Mouse (Mus musculus) heart, embryonic 15.5 days (tissue): ENCODE data around the gene Tnnt2. TPM values are rescaled to one million over a fixed set of nuclear protein-coding genes. Genes with fewer than 3 reads are reported as not detected.
A peak's percentile ranks its signal among the peaks of the same experiment; 100 is the strongest.

Source experiments
- ATAC-seq: fragments of 200-750 bp; cut with Nextera tagmentation; replicated peaks from 2 replicates; pipeline ENCODE4 v1.8.0; 2017; ENCODE audit warnings: low read depth, moderate TSS enrichment; ENCODE audit not compliant: insufficient number of reproducible peaks, insufficient read depth, low FRiP score
- H3K27ac ChIP-seq: fragments of 300-500 bp; sonication (generic); 2 replicates; pipeline ENCODE4 v1.5.1; 2015; ENCODE audit warnings: mild to moderate bottlenecking, inconsistent platforms
- H3K27me3 ChIP-seq: fragments of 300-500 bp; sonication (generic); 2 replicates; pipeline ENCODE4 v1.6.1; 2015; ENCODE audit warnings: inconsistent platforms
- H3K36me3 ChIP-seq: fragments of 300-500 bp; sonication (generic); 2 replicates; pipeline ENCODE4 v1.6.1; 2015; ENCODE audit warnings: mild to moderate bottlenecking, inconsistent platforms
- H3K4me1 ChIP-seq: fragments of 300-500 bp; sonication (generic); replicated peaks from 2 replicates; pipeline ENCODE4 v1.6.1; 2015; ENCODE audit warnings: inconsistent platforms
- H3K4me2 ChIP-seq: fragments of 300-500 bp; sonication (generic); 2 replicates; pipeline ENCODE4 v1.6.1; 2015; ENCODE audit warnings: inconsistent platforms, mild to moderate bottlenecking, moderate library complexity
- H3K4me3 ChIP-seq: fragments of 300-500 bp; sonication (generic); 2 replicates; pipeline ENCODE4 v1.5.1; 2015; ENCODE audit warnings: mild to moderate bottlenecking, inconsistent platforms
- H3K9ac ChIP-seq: fragments of 300-500 bp; sonication (generic); 2 replicates; pipeline ENCODE4 v1.6.1; 2015; ENCODE audit warnings: mild to moderate bottlenecking, inconsistent platforms
- H3K9me3 ChIP-seq: fragments of 300-500 bp; sonication (generic); replicated peaks from 2 replicates; pipeline ENCODE4 v1.6.1; 2016; ENCODE audit warnings: inconsistent platforms
- WGBS: fragments of 180-500 bp; shearing (Covaris S2); methylation state at CpG from one replicate; pipeline ENCODE4 v1.1.7; 2015; ENCODE audit warnings: mixed read lengths; 5-methylcytosine and 5-hydroxymethylcytosine counted together
- polyA plus RNA-seq: library from polyadenylated mRNA; unstranded; fragments of >200 nt; fragmentation: Nextera tagmentation; extraction: Ambion mirVana; gene quantifications from 2 replicates; pipeline ENCODE4 v1.2.1, GENCODE M21; 2015

The Tnnt2 gene
- polyA plus RNA-seq, 1 experiment from 2014 or later: 9,283 TPM

GRCm38 (mm10) chr1:135820071-135820470 lies 16.1 kb upstream of the Tnnt2 start:
- no peak overlapping the region for H3K4me2 ChIP-seq
- peaks cover 36% of the 10 kb centered on the region for H3K27me3 ChIP-seq
- no peak overlapping the region for H3K9ac ChIP-seq
- no peak overlapping the region for H3K27ac ChIP-seq
- H3K4me1 ChIP-seq: peaks cover 17% of the 10 kb centered on the region
- no peaks in the 10 kb centered on the region for H3K9me3 ChIP-seq
- 85% methylated on average over 10 of the region's 10 CpGs for WGBS
- no peak for ATAC-seq
- H3K4me3 ChIP-seq: no peak overlapping the region
- H3K36me3 ChIP-seq: no peaks in the 10 kb centered on the region

GRCm38 (mm10) chr1:135820736-135821364 lies 15.3 kb upstream of the Tnnt2 start:
- WGBS: 86% methylated on average over 16 of the region's 16 CpGs
- H3K27ac ChIP-seq: no peak overlapping the region
- ATAC-seq: no peak
- H3K36me3 ChIP-seq: no peaks in the 10 kb centered on the region
- H3K9ac ChIP-seq: no peak overlapping the region
- H3K9me3 ChIP-seq: no peaks in the 10 kb centered on the region
- H3K4me2 ChIP-seq: no peak overlapping the region
- H3K4me3 ChIP-seq: no peak overlapping the region
- H3K27me3 ChIP-seq: peaks cover 36% of the 10 kb centered on the region
- peaks cover 17% of the 10 kb centered on the region for H3K4me1 ChIP-seq

GRCm38 (mm10) chr1:135821780-135822179 lies 14.4 kb upstream of the Tnnt2 start:
- Histone ChIP-seq H3K9ac (no peak overlapping the region), H3K4me1 (peaks cover 17% of the 10 kb centered on the region), H3K9me3 (no peaks in the 10 kb centered on the region)

GRCm38 (mm10) chr1:135828918-135829317 lies 7.2 kb upstream of the Tnnt2 start:
- WGBS: 0% methylated on average over 1 of the region's 1 CpGs
- Histone ChIP-seq H3K9me3 (no peaks in the 10 kb centered on the region), H3K4me2 (no peak overlapping the region), H3K27ac (no peak overlapping the region), H3K9ac (no peak overlapping the region), H3K4me1 (peaks cover 39% of the 10 kb centered on the region), H3K4me3 (no peak overlapping the region), H3K36me3 (no peaks in the 10 kb centered on the region), H3K27me3 (0 out of 2 replicates have a peak, but pooled peaks cover 4% of the 10 kb centered on the region)
- ATAC-seq: 0 out of 2 replicates have a peak, but pooled peaks have one; percentile 11

More at GRCm38 (mm10) chr1:135821780-135822179, 14.4 kb upstream of the Tnnt2 start:
- no peak for ATAC-seq
- no peak overlapping the region for H3K4me2 ChIP-seq
- no peaks in the 10 kb centered on the region for H3K36me3 ChIP-seq
- WGBS: 89% methylated on average over 7 of the region's 7 CpGs
- H3K27me3 ChIP-seq: peaks cover 36% of the 10 kb centered on the region
- H3K27ac ChIP-seq: no peak overlapping the region
- no peak overlapping the region for H3K4me3 ChIP-seq

GRCm38 (mm10) chr1:135834206-135834859 lies 1.8 kb upstream of the Tnnt2 start:
- H3K4me2 ChIP-seq: peak overlapping the region; percentile 16
- 17% methylated on average over 6 of the region's 6 CpGs for WGBS
- H3K36me3 ChIP-seq: no peaks in the 10 kb centered on the region
- no peaks in the 10 kb centered on the region for H3K27me3 ChIP-seq
- H3K27ac ChIP-seq: peak overlapping the region; percentile 90
- no peak for ATAC-seq
- no peak overlapping the region for H3K9ac ChIP-seq
- no peaks in the 10 kb centered on the region for H3K9me3 ChIP-seq
- no peak overlapping the region for H3K4me3 ChIP-seq
- H3K4me1 ChIP-seq: peaks cover 55% of the 10 kb centered on the region

- Histone ChIP-seq H3K27ac (peak overlapping the region; percentile 90), H3K27me3 (no peaks in the 10 kb centered on the region), H3K36me3 (no peaks in the 10 kb centered on the region), H3K9ac (0 out of 2 replicates have a peak overlapping the region, but pooled peaks have one; percentile 14), H3K4me2 (peak overlapping the region; percentile 32), H3K9me3 (no peaks in the 10 kb centered on the region), H3K4me3 (no peak overlapping the region), H3K4me1 (peaks cover 49% of the 10 kb centered on the region)
- 51% methylated on average over 8 of the region's 8 CpGs for WGBS
- ATAC-seq: no peak
Measured at GRCm38 (mm10) chr1:135834983-135835382, 1.2 kb upstream of the Tnnt2 start.

- Histone ChIP-seq H3K4me3 (peak overlapping the region; percentile 57), H3K9ac (peak overlapping the region; percentile 72), H3K4me2 (peak overlapping the region; percentile 58), H3K9me3 (no peaks in the 10 kb centered on the region), H3K27ac (peak overlapping the region; percentile 90), H3K27me3 (no peaks in the 10 kb centered on the region), H3K4me1 (peaks cover 55% of the 10 kb centered on the region), H3K36me3 (no peaks in the 10 kb centered on the region; the same call in 1 of the 2 replicates)
- ATAC-seq: no peak
- WGBS: 28% methylated on average over 4 of the region's 4 CpGs
Measured at GRCm38 (mm10) chr1:135838626-135839025, 2.5 kb downstream of the Tnnt2 start.

- ATAC-seq: no peak
- 49% methylated on average over 6 of the region's 6 CpGs for WGBS
- Histone ChIP-seq H3K27me3 (no peaks in the 10 kb centered on the region), H3K36me3 (no peaks in the 10 kb centered on the region; the same call in 1 of the 2 replicates), H3K4me2 (peak overlapping the region; percentile 58), H3K4me1 (peaks cover 55% of the 10 kb centered on the region), H3K9ac (peak overlapping the region; percentile 72), H3K9me3 (no peaks in the 10 kb centered on the region), H3K4me3 (peak overlapping the region; percentile 57), H3K27ac (peak overlapping the region; percentile 90)
Measured at GRCm38 (mm10) chr1:135839065-135839464, 2.9 kb downstream of the Tnnt2 start.

GRCm38 (mm10) chr1:135840675-135841395 lies 4.7 kb downstream of the Tnnt2 start:
- Histone ChIP-seq H3K9me3 (no peaks in the 10 kb centered on the region), H3K9ac (peak overlapping the region; percentile 54), H3K4me2 (peak overlapping the region; percentile 58), H3K27me3 (no peaks in the 10 kb centered on the region), H3K27ac (peak overlapping the region; percentile 90), H3K4me3 (peak overlapping the region; percentile 57), H3K4me1 (peaks cover 55% of the 10 kb centered on the region), H3K36me3 (peaks cover 5% of the 10 kb centered on the region; the same call in 1 of the 2 replicates)
- 29% methylated on average over 15 of the region's 15 CpGs for WGBS
- ATAC-seq: no peak

- WGBS: 75% methylated on average over 10 of the region's 10 CpGs
- Histone ChIP-seq H3K4me2 (peak overlapping the region; percentile 58), H3K9me3 (no peaks in the 10 kb centered on the region), H3K4me3 (peak overlapping the region; percentile 57; the same call in 1 of the 2 replicates), H3K36me3 (peaks cover 22% of the 10 kb centered on the region), H3K4me1 (peaks cover 81% of the 10 kb centered on the region), H3K9ac (peak overlapping the region; percentile 24; the same call in 1 of the 2 replicates), H3K27me3 (no peaks in the 10 kb centered on the region), H3K27ac (peak overlapping the region; percentile 90)
- no peak for ATAC-seq
Measured at GRCm38 (mm10) chr1:135843519-135844262, 7.5 kb downstream of the Tnnt2 start.
